Mouse (Mus musculus) MEL (cell line): ENCODE data around the gene Sub1. TPM values are rescaled to one million over a fixed set of nuclear protein-coding genes. Genes with fewer than 3 reads are reported as not detected.
A peak's percentile ranks its signal among the peaks of the same experiment; 100 is the strongest.

ENCODE experiments used
- DNase-seq: peaks from one replicate; pipeline ENCODE4 v3.0.0; 2011; ENCODE audit warnings: low read depth, low spot score
- H3K27ac ChIP-seq: 2 replicates; pipeline ENCODE4 v1.5.1; 2012; ENCODE audit warnings: low read depth, mild to moderate bottlenecking, control low read depth, low read length, moderate library complexity; ENCODE audit not compliant: control insufficient read depth
- H3K27me3 ChIP-seq, 2 experiments: fragments of 150-350 bp in 1 of 2; sonication (generic) in 1 of 2; 2 replicates each; pipeline ENCODE4 v1.6.1; 2012; ENCODE audit warnings: low read length in 2 of 2, mild to moderate bottlenecking in 2 of 2, improper control_type of control experiment in 1 of 2, moderate library complexity in 1 of 2; ENCODE audit not compliant: insufficient read depth in 2 of 2, control insufficient read depth in 1 of 2
- H3K36me3 ChIP-seq, 2 experiments: 2 replicates each; pipeline ENCODE4 v1.6.1; 2012 to 2014; ENCODE audit warnings: low read length in 2 of 2, improper control_type of control experiment in 1 of 2, inconsistent platforms in 1 of 2, mild to moderate bottlenecking in 1 of 2; ENCODE audit not compliant: insufficient read depth in 2 of 2, control insufficient read depth in 1 of 2
- H3K4me1 ChIP-seq, 2 experiments: fragments of 150-350 bp in 1 of 2; sonication (generic) in 1 of 2; 2 replicates each; pipeline ENCODE4 v1.6.1; 2012; ENCODE audit warnings: low read length in 2 of 2, improper control_type of control experiment in 1 of 2, mild to moderate bottlenecking in 1 of 2; ENCODE audit not compliant: insufficient read depth in 2 of 2, control insufficient read depth in 1 of 2
- H3K4me3 ChIP-seq, 2 experiments: fragments of 150-350 bp in 1 of 2; sonication (generic) in 1 of 2; 2 replicates each; pipeline ENCODE4 v1.5.1; 2012; ENCODE audit warnings: low read depth in 2 of 2, low read length in 2 of 2, mild to moderate bottlenecking in 2 of 2, moderate library complexity in 2 of 2, control low read depth in 1 of 2, improper control_type of control experiment in 1 of 2; ENCODE audit not compliant: control insufficient read depth in 1 of 2, insufficient read depth in 1 of 2
- H3K79me2 ChIP-seq: 2 replicates; pipeline ENCODE4 v1.6.1; 2012; ENCODE audit warnings: mild to moderate bottlenecking, low read length, moderate library complexity; ENCODE audit not compliant: control insufficient read depth, poor library complexity, insufficient read depth
- H3K9ac ChIP-seq: 2 replicates; pipeline ENCODE4 v1.6.1; 2012; ENCODE audit warnings: low read depth, mild to moderate bottlenecking, control low read depth, low read length, moderate library complexity; ENCODE audit not compliant: control insufficient read depth, poor library complexity, severe bottlenecking
- H3K9me3 ChIP-seq: fragments of 150-350 bp; sonication (generic); replicated peaks from 2 replicates; pipeline ENCODE4 v1.6.1; 2012; ENCODE audit warnings: mild to moderate bottlenecking, low read length, improper control_type of control experiment, moderate library complexity; ENCODE audit not compliant: insufficient read depth
- BHLHE40 ChIP-seq: IDR thresholded peaks from 2 replicates; pipeline ENCODE4 v1.6.1; 2012; ENCODE audit warnings: low read depth, mild to moderate bottlenecking, inconsistent platforms, low read length, improper control_type of control experiment, borderline replicate concordance
- CTCF ChIP-seq, 3 experiments: IDR thresholded peaks in 2 of 3; conservative IDR thresholded peaks in 1 of 3; 2 replicates each; pipeline ENCODE4 v1.5.1; 2011 to 2012; ENCODE audit warnings: low read length in 3 of 3, low read depth in 2 of 3, mild to moderate bottlenecking in 2 of 3, improper control_type of control experiment in 1 of 3, inconsistent platforms in 1 of 3, mixed read lengths in 1 of 3, moderate library complexity in 1 of 3; ENCODE audit not compliant: control insufficient read depth in 1 of 3, insufficient read depth in 1 of 3, poor library complexity in 1 of 3, severe bottlenecking in 1 of 3
- E2F4 ChIP-seq: IDR thresholded peaks from 2 replicates; pipeline ENCODE4 v1.6.1; 2011; ENCODE audit warnings: low read depth, low read length, improper control_type of control experiment, borderline replicate concordance
- EP300 ChIP-seq, 2 experiments: IDR thresholded peaks; 2 replicates each; pipeline ENCODE4 v1.6.1; 2011; ENCODE audit warnings: improper control_type of control experiment in 2 of 2, low read length in 2 of 2, low read depth in 1 of 2, mild to moderate bottlenecking in 1 of 2
- ETS1 ChIP-seq: IDR thresholded peaks from 2 replicates; pipeline ENCODE4 v1.6.1; 2012; ENCODE audit warnings: low read depth, mild to moderate bottlenecking, inconsistent platforms, low read length, improper control_type of control experiment, moderate library complexity
- GABPA ChIP-seq: IDR thresholded peaks from 2 replicates; pipeline ENCODE4 v1.6.1; 2012; ENCODE audit warnings: low read depth, mild to moderate bottlenecking, inconsistent platforms, low read length, improper control_type of control experiment, moderate library complexity
- GATA1 ChIP-seq: IDR thresholded peaks from 2 replicates; pipeline ENCODE4 v1.6.1; 2011; ENCODE audit warnings: low read depth, low read length, improper control_type of control experiment
- HCFC1 ChIP-seq: IDR thresholded peaks from 2 replicates; pipeline ENCODE4 v1.6.1; 2012; ENCODE audit warnings: low read depth, mild to moderate bottlenecking, inconsistent platforms, low read length, improper control_type of control experiment, moderate library complexity
- JUND ChIP-seq: IDR thresholded peaks from 2 replicates; pipeline ENCODE4 v1.6.1; 2011; ENCODE audit warnings: low read depth, mild to moderate bottlenecking, improper control_type of control experiment, low read length
- MAFK ChIP-seq: IDR thresholded peaks from 2 replicates; pipeline ENCODE4 v1.6.1; 2011; ENCODE audit warnings: low read depth, mild to moderate bottlenecking, low read length, improper control_type of control experiment, borderline replicate concordance
- MAX ChIP-seq: IDR thresholded peaks from 2 replicates; pipeline ENCODE4 v1.6.1; 2011; ENCODE audit warnings: low read length, improper control_type of control experiment
- MEF2A ChIP-seq: IDR thresholded peaks from 2 replicates; pipeline ENCODE4 v1.6.1; 2014; ENCODE audit warnings: low read depth, mild to moderate bottlenecking, inconsistent platforms, low read length, improper control_type of control experiment; ENCODE audit not compliant: poor library complexity, insufficient replicate concordance, severe bottlenecking; ENCODE audit errors: extremely low read depth
- MYB ChIP-seq: IDR thresholded peaks from 2 replicates; pipeline ENCODE4 v1.6.1; 2011; ENCODE audit warnings: mild to moderate bottlenecking, low read depth, low read length, improper control_type of control experiment
- MYC ChIP-seq: IDR thresholded peaks from 2 replicates; pipeline ENCODE4 v1.6.1; 2011; ENCODE audit warnings: low read depth, mild to moderate bottlenecking, low read length, improper control_type of control experiment, moderate library complexity
- POLR2AphosphoS2 ChIP-seq: IDR thresholded peaks from 2 replicates; pipeline ENCODE4 v1.6.1; 2011; ENCODE audit warnings: low read length, improper control_type of control experiment
- RAD21 ChIP-seq: IDR thresholded peaks from 2 replicates; pipeline ENCODE4 v1.6.1; 2011; ENCODE audit warnings: mild to moderate bottlenecking, low read depth, low read length, improper control_type of control experiment
- RCOR1 ChIP-seq: IDR thresholded peaks from 2 replicates; pipeline ENCODE4 v1.6.1; 2012; ENCODE audit warnings: low read depth, mild to moderate bottlenecking, inconsistent platforms, low read length, improper control_type of control experiment
- SIN3A ChIP-seq: IDR thresholded peaks from 2 replicates; pipeline ENCODE4 v1.6.1; 2012; ENCODE audit warnings: low read length, improper control_type of control experiment, inconsistent platforms
- SMC3 ChIP-seq: IDR thresholded peaks from 2 replicates; pipeline ENCODE4 v1.6.1; 2011; ENCODE audit warnings: low read depth, low read length, improper control_type of control experiment
- TBP ChIP-seq: IDR thresholded peaks from 2 replicates; pipeline ENCODE4 v1.8.0; 2011; ENCODE audit warnings: low read depth, low read length, improper control_type of control experiment
- TCF12 ChIP-seq: IDR thresholded peaks from 2 replicates; pipeline ENCODE4 v1.6.1; 2014; ENCODE audit warnings: low read depth, mild to moderate bottlenecking, inconsistent platforms, low read length, improper control_type of control experiment, moderate library complexity
- UBTF ChIP-seq: IDR thresholded peaks from 2 replicates; pipeline ENCODE4 v1.6.1; 2012; ENCODE audit warnings: low read depth, mild to moderate bottlenecking, inconsistent platforms, low read length, improper control_type of control experiment, moderate library complexity, borderline replicate concordance; ENCODE audit not compliant: insufficient read depth
- USF2 ChIP-seq, 2 experiments: IDR thresholded peaks; 2 replicates each; pipeline ENCODE4 v1.6.1; 2011 to 2012; ENCODE audit warnings: improper control_type of control experiment in 2 of 2, low read length in 2 of 2, borderline replicate concordance in 1 of 2, inconsistent platforms in 1 of 2, low read depth in 1 of 2, mild to moderate bottlenecking in 1 of 2; ENCODE audit not compliant: insufficient read depth in 1 of 2
- ZC3H11A ChIP-seq: IDR thresholded peaks from 2 replicates; pipeline ENCODE4 v1.6.1; 2012; ENCODE audit warnings: low read depth, mild to moderate bottlenecking, inconsistent platforms, low read length, improper control_type of control experiment
- ZKSCAN1 ChIP-seq: IDR thresholded peaks from 2 replicates; pipeline ENCODE4 v1.6.1; 2012; ENCODE audit warnings: low read depth, mild to moderate bottlenecking, inconsistent platforms, low read length, improper control_type of control experiment, moderate library complexity
- ZMIZ1 ChIP-seq: IDR thresholded peaks from 2 replicates; pipeline ENCODE4 v1.6.1; 2012; ENCODE audit warnings: low read depth, mild to moderate bottlenecking, inconsistent platforms, low read length, improper control_type of control experiment, moderate library complexity
- ZNF384 ChIP-seq: IDR thresholded peaks from 2 replicates; pipeline ENCODE4 v1.6.1; 2012; ENCODE audit warnings: low read depth, mild to moderate bottlenecking, inconsistent platforms, low read length, improper control_type of control experiment
- polyA plus RNA-seq, 2 experiments: library from polyadenylated mRNA; stranded (reverse) in 1 of 2; unstranded in 1 of 2; fragments of >175 nt in 1 of 2; fragments of >200 nt in 1 of 2; gene quantifications; 2 replicates each; pipeline versions ENCODE4 v1.2.1 to v1.2.4; 2012; ENCODE audit warnings: low replicate concordance in 2 of 2, low read depth in 1 of 2; ENCODE audit not compliant: insufficient read length in 2 of 2, insufficient read depth in 1 of 2, missing spikeins in 1 of 2
- total RNA-seq: library from RNA; depleted of rRNA; stranded (reverse); fragments of 300-350 nt; gene quantifications from 2 replicates; pipeline ENCODE4 v1.2.3, GENCODE M21; 2012

Gene Sub1
- total and polyA plus RNA-seq, 3 experiments = 369 to 710 TPM; not detected in 1

DNA sequence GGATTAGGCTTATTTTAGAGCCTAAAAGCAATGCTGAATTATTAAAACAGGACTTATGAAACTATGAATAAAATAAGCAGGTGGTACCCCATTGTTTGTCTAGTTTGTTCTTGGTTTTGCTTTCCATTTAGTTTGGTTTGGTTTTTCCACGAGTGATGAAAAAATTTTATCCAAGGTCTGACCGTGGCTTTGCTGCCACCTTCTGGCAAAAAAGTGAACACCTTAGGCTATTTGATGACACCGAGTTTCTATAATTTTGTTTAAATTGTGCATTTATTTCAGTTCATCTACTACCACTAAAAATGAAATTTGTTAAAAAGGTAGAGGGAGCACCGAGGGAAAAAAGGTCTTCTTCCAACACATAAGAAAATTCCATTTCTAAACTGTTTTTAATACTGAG, 30.4 kb downstream of the Sub1 start:
- Histone ChIP-seq H3K27ac (no peak overlapping the region), H3K9ac (0 out of 2 replicates have a peak overlapping the region, but pooled peaks have one; percentile 11), H3K27me3 (no peaks in the 10 kb centered on the region; a peak in 1 of 4 replicates)
- TF ChIP-seq RAD21 (peak; percentile 95), ZC3H11A (peak; percentile 90), MYC (no peak; the same call in 1 of the 2 replicates), MYB (no peak), SMC3 (peak; percentile 95), SIN3A (no peak), EP300 (IDR thresholded peaks at IDR 0.05; ENCODE audit: low read depth in 1 of 2, low read length in 2 of 2) (no peak), RCOR1 (no peak), GATA1 (0 out of 2 replicates have a peak, but pooled peaks have one; percentile 16), MAX (no peak), MAFK (no peak), ZNF384 (peak; percentile 79), E2F4 (no peak), CTCF (IDR thresholded peaks at IDR 0.05 in 2 of 3, conservative IDR thresholded peaks at IDR 0.05 in 1 of 3; ENCODE audit: control insufficient read depth in 1 of 3, insufficient read depth in 1 of 3, low read depth in 2 of 3, low read length in 3 of 3, poor library complexity in 1 of 3, severe bottlenecking in 1 of 3) (peak; percentile 63 to 91 (median 81)), TCF12 (no peak), ETS1 (no peak)
- TF ChIP-seq, all 39 proteins: peak for 6
- H3K9me3 ChIP-seq = no peaks in the 10 kb centered on the region
- H3K4me1 ChIP-seq = no peaks in the 10 kb centered on the region
- no peaks in the 10 kb centered on the region for H3K79me2 ChIP-seq
- H3K36me3 ChIP-seq = 0 out of 4 replicates have a peak, but pooled peaks cover 0 to 3% of the 10 kb centered on the region in 2 experiments
- peak; percentile 71 for DNase-seq
- peak overlapping the region in 1 of 2 experiments; percentile 55; a peak in 2 of 4 replicates for H3K4me3 ChIP-seq

DNA sequence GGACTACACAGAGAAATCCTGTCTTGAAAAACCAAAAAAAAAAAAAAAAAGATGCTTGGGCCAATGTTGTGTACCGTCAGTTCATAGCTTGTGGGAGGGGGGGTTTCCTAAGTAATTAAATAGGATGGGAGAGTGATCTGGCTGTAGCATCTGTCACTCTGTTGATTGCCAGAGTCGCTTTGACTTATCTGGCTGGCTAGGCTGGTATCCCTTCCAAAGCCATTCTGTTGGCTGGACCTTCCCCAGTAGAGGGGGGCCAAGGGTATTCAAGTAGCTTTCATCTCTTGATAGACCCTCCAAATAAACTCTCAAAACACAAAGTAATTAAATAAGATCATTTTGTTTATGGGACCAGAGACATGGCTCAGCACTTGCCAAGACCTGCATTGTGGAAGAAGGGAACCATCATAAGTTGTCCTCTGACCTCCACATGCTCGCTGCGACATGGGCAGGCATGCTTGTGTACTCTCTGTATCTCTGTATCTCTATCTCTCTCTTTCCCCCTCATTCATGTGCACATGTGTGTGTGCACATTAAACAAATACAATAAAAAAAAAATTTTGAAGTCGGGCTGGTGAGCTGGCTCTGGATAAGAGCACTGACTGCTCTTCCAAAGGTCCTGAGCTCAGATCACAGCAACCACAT, 31.5 kb downstream of the Sub1 start:
- Histone ChIP-seq H3K79me2 (no peaks in the 10 kb centered on the region), H3K27ac (no peak overlapping the region), H3K9me3 (no peaks in the 10 kb centered on the region), H3K27me3 (no peaks in the 10 kb centered on the region; a peak in 2 of 4 replicates), H3K4me3 (no peak overlapping the region), H3K36me3 (0 out of 4 replicates have a peak, but pooled peaks cover 0 to 3% of the 10 kb centered on the region in 2 experiments), H3K4me1 (no peaks in the 10 kb centered on the region), H3K9ac (no peak overlapping the region)
- no peak for DNase-seq
- no peak for TF ChIP-seq GABPA
- TF ChIP-seq SMC3 = no peak
- no peak for TF ChIP-seq UBTF
- no peak for TF ChIP-seq ZMIZ1
- TF ChIP-seq BHLHE40 = no peak
- TF ChIP-seq JUND = no peak
- TF ChIP-seq TBP = no peak
- no peak for TF ChIP-seq MYC
- TF ChIP-seq RCOR1 = no peak
- no peak for TF ChIP-seq MEF2A
- no peak for TF ChIP-seq USF2 (IDR thresholded peaks at IDR 0.05; ENCODE audit: borderline replicate concordance in 1 of 2, insufficient read depth in 1 of 2, low read depth in 1 of 2, low read length in 2 of 2)
- TF ChIP-seq POLR2AphosphoS2 = no peak
- no peak for TF ChIP-seq MYB
- TF ChIP-seq ZKSCAN1 = no peak
- no peak for TF ChIP-seq E2F4
- TF ChIP-seq CTCF (IDR thresholded peaks at IDR 0.05 in 2 of 3, conservative IDR thresholded peaks at IDR 0.05 in 1 of 3; ENCODE audit: control insufficient read depth in 1 of 3, insufficient read depth in 1 of 3, low read depth in 2 of 3, low read length in 3 of 3, poor library complexity in 1 of 3, severe bottlenecking in 1 of 3) = no peak
- TF ChIP-seq GATA1 = no peak
- no peak for TF ChIP-seq SIN3A
- no peak for TF ChIP-seq HCFC1
